20 mouse cellular contexts compared by ENCODE assay signal in the genomic region with DNA sequence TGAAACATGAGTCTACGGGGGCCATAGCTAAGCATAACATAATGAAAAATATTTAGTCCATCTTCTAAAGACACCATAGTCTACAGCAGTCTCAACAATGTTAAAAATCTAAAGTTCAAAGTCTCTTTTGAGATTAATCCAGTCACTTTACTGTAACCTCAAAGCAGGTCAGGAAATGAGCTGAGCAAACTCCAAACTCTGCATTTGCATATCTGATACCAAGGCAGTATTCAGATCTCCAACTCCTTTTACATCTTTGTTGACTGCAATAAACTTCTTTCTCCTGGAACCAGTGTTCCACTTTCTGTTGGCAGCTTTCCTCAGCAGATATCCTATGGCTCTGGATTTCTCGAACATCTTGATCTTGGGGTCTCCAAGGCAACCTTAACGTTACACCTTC. TPM values are rescaled to one million over a fixed set of nuclear protein-coding genes. Genes with fewer than 3 reads are reported as not detected.
DNase-seq lines count a peak whose midpoint lies in the region; ATAC-seq and TF ChIP-seq lines count a peak whose summit lies in the region.
"Had no signal": no experiment of that assay in that cellular context is flagged by ENCODE, and none has a peak within 500 bp of the region (broad histone marks: within the 10 kb centered on the region; RNA-seq: fewer than 3 reads in every experiment).

No protein-coding gene starts in this region.

- DNase-seq in heart, adult 11 months: peak; percentile 6
- DNase-seq in heart, adult 2 months: no peak
- DNase-seq in thymus, postnatal 0 days (ENCODE audit: low spot score): no peak
- DNase-seq in left cerebral cortex, postnatal 36 days (ENCODE audit: low spot score in 2 of 2): no peak
- DNase-seq in natural killer cell, adult 2 months (ENCODE audit: low spot score in 2 of 2): no peak
- DNase-seq: adrenal gland, postnatal 10 days; cerebellum, adult 11 months; cerebellum, adult 8-10 months; cerebellum, postnatal 14 days; gastrocnemius, postnatal 10 days had no signal

- H3K9ac ChIP-seq in heart, adult 2 months (ENCODE audit: low read depth, low read length): no peak overlapping the region
- H3K9ac ChIP-seq in intestine, embryonic 16.5 days (ENCODE audit: low read depth, low read length): no peak overlapping the region
- H3K9ac ChIP-seq: embryonic facial prominence, embryonic 13.5 days; forebrain, embryonic 12.5 days; heart, embryonic 12.5 days; hindbrain, embryonic 15.5 days had no signal

- peaks cover 11% of the 10 kb centered on the region for H3K4me1 ChIP-seq in heart, adult 2 months (ENCODE audit: control insufficient read depth, insufficient read depth, low read length)
- peaks cover 18% of the 10 kb centered on the region for H3K4me1 ChIP-seq in intestine, embryonic 16.5 days (ENCODE audit: control insufficient read depth, insufficient read depth, low read length)

- TF ChIP-seq POLR2A in heart, adult 2 months (IDR thresholded peaks at IDR 0.05; ENCODE audit: insufficient read depth, low read depth, low read length): no peak

- H3K4me3 ChIP-seq in heart, adult 2 months: no peak overlapping the region
- H3K4me3 ChIP-seq in intestine, embryonic 16.5 days (ENCODE audit: low read length): no peak overlapping the region
- H3K4me3 ChIP-seq: embryonic facial prominence, embryonic 13.5 days; forebrain, embryonic 12.5 days; heart, embryonic 12.5 days; hindbrain, embryonic 10.5 days; hindbrain, embryonic 15.5 days had no signal

- no peaks in the 10 kb centered on the region for H3K9me3 ChIP-seq in intestine, embryonic 16.5 days (ENCODE audit: control insufficient read depth, low read length)
- H3K9me3 ChIP-seq: embryonic facial prominence, embryonic 13.5 days; forebrain, embryonic 12.5 days; heart, embryonic 12.5 days; hindbrain, embryonic 10.5 days; hindbrain, embryonic 15.5 days had no signal

- no peak for TF ChIP-seq CTCF in heart, adult 2 months (IDR thresholded peaks at IDR 0.05)

- peak; percentile 24 for ATAC-seq in activated CD4-positive, CD25-positive, alpha-beta regulatory T cell, adult 4 months
- peak; percentile 30 for ATAC-seq in intestine, embryonic 16.5 days
- ATAC-seq: forebrain, embryonic 16.5 days had no signal

- WGBS in heart, adult 2 months: 78% methylated on average over 3 of the region's 3 CpGs
- WGBS in intestine, embryonic 16.5 days: 71% methylated on average over 3 of the region's 3 CpGs

- TF ChIP-seq EP300 in heart, adult 2 months (IDR thresholded peaks at IDR 0.05; ENCODE audit: insufficient read depth, low read depth, low read length): no peak

- no peak overlapping the region for H3K4me2 ChIP-seq in intestine, embryonic 16.5 days (ENCODE audit: low read depth, low read length)
- H3K4me2 ChIP-seq: embryonic facial prominence, embryonic 13.5 days; forebrain, embryonic 12.5 days; heart, embryonic 12.5 days; hindbrain, embryonic 15.5 days had no signal

- intact Hi-C loops in heart, adult 2 months (cut with DNase I): no loop called here
- intact Hi-C loops in left cerebral cortex, postnatal 36 days (cut with DNase I): no loop called here

- peaks cover 4% of the 10 kb centered on the region; the same call in 1 of the 2 replicates for H3K36me3 ChIP-seq in heart, adult 2 months (ENCODE audit: control insufficient read depth, insufficient read depth, low read length)
- H3K36me3 ChIP-seq in intestine, embryonic 16.5 days (ENCODE audit: control insufficient read depth, insufficient read depth, low read length): no peaks in the 10 kb centered on the region

- no peaks in the 10 kb centered on the region for H3K27me3 ChIP-seq in heart, adult 2 months (ENCODE audit: control insufficient read depth, insufficient read depth, low read length)
- H3K27me3 ChIP-seq in intestine, embryonic 16.5 days (replicated peaks; ENCODE audit: control insufficient read depth, insufficient read depth, low read length): no peaks in the 10 kb centered on the region
- H3K27me3 ChIP-seq: embryonic facial prominence, embryonic 13.5 days; forebrain, embryonic 12.5 days; heart, embryonic 12.5 days; hindbrain, embryonic 15.5 days had no signal

- no peak overlapping the region for H3K27ac ChIP-seq in heart, adult 2 months
- H3K27ac ChIP-seq in intestine, embryonic 16.5 days (ENCODE audit: low read length): peak overlapping the region; percentile 37; the same call in 1 of the 2 replicates
- H3K27ac ChIP-seq: embryonic facial prominence, embryonic 13.5 days; forebrain, embryonic 12.5 days; hindbrain, embryonic 10.5 days; hindbrain, embryonic 15.5 days had no signal

- no peaks in the 10 kb centered on the region for H3K79me2 ChIP-seq in heart, adult 2 months (replicated peaks; ENCODE audit: control insufficient read depth, insufficient read depth, low read length)

RNA-seq across cellular contexts. Expression of a gene that starts 5.4 kb away (rescaled TPM):
- 10 to 100 TPM in 1 of 2 experiments, 1 to 10 TPM in 1; 9.6 to 11.0 TPM for total RNA-seq in heart, adult 2 months (2021)
- 18.5 and 20.3 TPM in 2 replicates for polyA plus RNA-seq in heart, adult 2 months (2012; rRNA removed)
- polyA plus RNA-seq in activated CD4-positive, CD25-positive, alpha-beta regulatory T cell, adult 4 months (2017; shearing (Covaris generic)): 10 to 100 TPM; 67.8 to 99.6 TPM
- polyA plus RNA-seq in intestine, embryonic 16.5 days (2015; fragmentation: Nextera tagmentation; extraction: Ambion mirVana): 23.8 and 28.4 TPM in 2 replicates
- polyA plus RNA-seq in thymus, postnatal 0 days (2015; fragmentation: Nextera tagmentation; extraction: Ambion mirVana): 72.9 and 82.9 TPM in 2 replicates
- 10 to 100 TPM; 17.3 to 19.6 TPM for total RNA-seq in left cerebral cortex, postnatal 36 days (2021)

RNA-seq across cellular contexts. Expression of a gene that starts 19.5 kb away (rescaled TPM):
- total RNA-seq in heart, adult 2 months (2021): 10 to 100 TPM; 31.8 to 36.2 TPM
- 60.2 and 60.8 TPM in 2 replicates for polyA plus RNA-seq in heart, adult 2 months (2012; rRNA removed)
- polyA plus RNA-seq in activated CD4-positive, CD25-positive, alpha-beta regulatory T cell, adult 4 months (2017; shearing (Covaris generic)): 10 to 100 TPM; 23.2 to 25.9 TPM
- polyA plus RNA-seq in intestine, embryonic 16.5 days (2015; fragmentation: Nextera tagmentation; extraction: Ambion mirVana): 62.7 and 68.9 TPM in 2 replicates
- 53.7 and 57.5 TPM in 2 replicates for polyA plus RNA-seq in thymus, postnatal 0 days (2015; fragmentation: Nextera tagmentation; extraction: Ambion mirVana)
- total RNA-seq in left cerebral cortex, postnatal 36 days (2021): 10 to 100 TPM; 18.5 to 20.6 TPM

RNA-seq across cellular contexts. Expression of a gene that starts 19.5 kb away (rescaled TPM):
- 1 to 10 TPM in 1 of 2 experiments, under 1 TPM in 1; 0.84 to 1.7 TPM for total RNA-seq in heart, adult 2 months (2021)
- polyA plus RNA-seq in heart, adult 2 months (2012; rRNA removed): 0.59 and 1.2 TPM in 2 replicates
- under 1 TPM in 1 of 2 experiments, not detected in 1; 0.89 TPM for polyA plus RNA-seq in activated CD4-positive, CD25-positive, alpha-beta regulatory T cell, adult 4 months (2017; shearing (Covaris generic))
- polyA plus RNA-seq in intestine, embryonic 16.5 days (2015; fragmentation: Nextera tagmentation; extraction: Ambion mirVana): 0.36 and 0.93 TPM in 2 replicates
- 1.2 and 1.4 TPM in 2 replicates for polyA plus RNA-seq in thymus, postnatal 0 days (2015; fragmentation: Nextera tagmentation; extraction: Ambion mirVana)
- 1 to 10 TPM; 6.5 to 9.3 TPM for total RNA-seq in left cerebral cortex, postnatal 36 days (2021)
- total RNA-seq: ES-E14; gastrocnemius, postnatal 10 days; gastrocnemius, postnatal 4 days had no signal

RNA-seq across cellular contexts. Expression of a gene that starts 20.5 kb away (rescaled TPM):
- total RNA-seq in heart, adult 2 months (2021): 1 to 10 TPM; 6.9 to 7.9 TPM
- polyA plus RNA-seq in heart, adult 2 months (2012; rRNA removed): 6.0 and 8.7 TPM in 2 replicates
- polyA plus RNA-seq in activated CD4-positive, CD25-positive, alpha-beta regulatory T cell, adult 4 months (2017; shearing (Covaris generic)): 10 to 100 TPM; 22.2 to 30.7 TPM
- polyA plus RNA-seq in intestine, embryonic 16.5 days (2015; fragmentation: Nextera tagmentation; extraction: Ambion mirVana): 15.4 and 15.6 TPM in 2 replicates
- 23.3 and 23.8 TPM in 2 replicates for polyA plus RNA-seq in thymus, postnatal 0 days (2015; fragmentation: Nextera tagmentation; extraction: Ambion mirVana)
- 10 to 100 TPM; 16.3 to 22.7 TPM for total RNA-seq in left cerebral cortex, postnatal 36 days (2021)

RNA-seq across cellular contexts. Expression of a gene that starts 48.5 kb away (rescaled TPM):
- 100 to 1,000 TPM; 137 to 151 TPM for total RNA-seq in heart, adult 2 months (2021)
- 131 and 193 TPM in 2 replicates for polyA plus RNA-seq in heart, adult 2 months (2012; rRNA removed)
- 100 to 1,000 TPM; 202 to 222 TPM for polyA plus RNA-seq in activated CD4-positive, CD25-positive, alpha-beta regulatory T cell, adult 4 months (2017; shearing (Covaris generic))
- 186 and 195 TPM in 2 replicates for polyA plus RNA-seq in intestine, embryonic 16.5 days (2015; fragmentation: Nextera tagmentation; extraction: Ambion mirVana)
- 259 TPM in 2 replicates for polyA plus RNA-seq in thymus, postnatal 0 days (2015; fragmentation: Nextera tagmentation; extraction: Ambion mirVana)
- total RNA-seq in left cerebral cortex, postnatal 36 days (2021): 10 to 100 TPM; 59.0 to 64.6 TPM
